Comparison of ENCODE assay signal across 30 mouse cellular contexts in genomic region chr13:92879514-92879913, GRCm38 (mm10). TPM values are rescaled to one million over a fixed set of nuclear protein-coding genes. Genes with fewer than 3 reads are reported as not detected.
DNase-seq lines count a peak whose midpoint lies in the region; ATAC-seq and TF ChIP-seq lines count a peak whose summit lies in the region.
"Had no signal": no experiment of that assay in that cellular context is flagged by ENCODE, and none has a peak within 500 bp of the region (broad histone marks: within the 10 kb centered on the region; RNA-seq: fewer than 3 reads in every experiment).

No protein-coding gene starts in this region.

- 19% methylated on average over 4 of the region's 4 CpGs for WGBS in heart, postnatal 0 days
- WGBS in heart, adult 2 months = 18% methylated on average over 4 of the region's 4 CpGs
- 34% methylated on average over 4 of the region's 4 CpGs for WGBS in lung, embryonic 14.5 days

- no peak for TF ChIP-seq CTCF in heart, postnatal 0 days (IDR thresholded peaks at IDR 0.05; ENCODE audit: low read depth)
- no peak for TF ChIP-seq CTCF in heart, adult 2 months (IDR thresholded peaks at IDR 0.05)
- no peak for TF ChIP-seq CTCF in lung, embryonic 14.5 days (IDR thresholded peaks at IDR 0.05; ENCODE audit: low read depth)

- no peaks in the 10 kb centered on the region for H3K9me3 ChIP-seq in heart, postnatal 0 days (replicated peaks; ENCODE audit: control insufficient read depth, low read length)
- no peaks in the 10 kb centered on the region for H3K9me3 ChIP-seq in lung, embryonic 14.5 days (ENCODE audit: low read depth, low read length)
- H3K9me3 ChIP-seq: forebrain, embryonic 13.5 days; heart, embryonic 13.5 days; hindbrain, embryonic 10.5 days; hindbrain, embryonic 15.5 days; limb, embryonic 15.5 days; liver, embryonic 13.5 days; midbrain, embryonic 10.5 days; neural tube, embryonic 13.5 days had no signal

- H3K79me2 ChIP-seq in heart, adult 2 months (replicated peaks; ENCODE audit: control insufficient read depth, insufficient read depth, low read length) = no peaks in the 10 kb centered on the region

- H3K4me3 ChIP-seq in heart, postnatal 0 days (ENCODE audit: low read depth, low read length) = no peak overlapping the region
- H3K4me3 ChIP-seq in heart, adult 2 months = no peak overlapping the region
- H3K4me3 ChIP-seq in lung, embryonic 14.5 days (ENCODE audit: low read depth, low read length) = no peak overlapping the region
- H3K4me3 ChIP-seq: forebrain, embryonic 13.5 days; heart, embryonic 13.5 days; hindbrain, embryonic 10.5 days; hindbrain, embryonic 15.5 days; limb, embryonic 15.5 days; liver, embryonic 13.5 days; midbrain, embryonic 10.5 days; myocyte; neural tube, embryonic 13.5 days had no signal

- peak; percentile 49; the same call in 1 of the 2 replicates for ATAC-seq in heart, postnatal 0 days (ENCODE audit: insufficient read depth, low read depth)
- 0 out of 2 replicates have a peak, but pooled peaks have one; percentile 21 for ATAC-seq in lung, embryonic 14.5 days (ENCODE audit: insufficient read depth)
- ATAC-seq: activated CD4-positive, CD25-positive, alpha-beta regulatory T cell, adult 4 months; inflammation-experienced regulatory T-cells, adult 6 months had no signal

- H3K4me1 ChIP-seq in heart, postnatal 0 days (ENCODE audit: control insufficient read depth, insufficient read depth) = peaks cover 20% of the 10 kb centered on the region
- H3K4me1 ChIP-seq in heart, adult 2 months (ENCODE audit: control insufficient read depth, insufficient read depth, low read length) = peaks cover 3% of the 10 kb centered on the region; the same call in 1 of the 2 replicates
- H3K4me1 ChIP-seq in lung, embryonic 14.5 days (ENCODE audit: insufficient read depth) = 0 out of 2 replicates have a peak, but pooled peaks cover 2% of the 10 kb centered on the region
- H3K4me1 ChIP-seq: hindbrain, embryonic 15.5 days; limb, embryonic 15.5 days; liver, embryonic 13.5 days had no signal

- intact Hi-C loops in heart, adult 2 months (cut with DNase I) = no loop called here

- DNase-seq in adrenal gland, adult 2 months = peak; percentile 14
- DNase-seq in adrenal gland, postnatal 14 days = no peak
- DNase-seq in heart, postnatal 0 days (ENCODE audit: low spot score) = peak; percentile 40
- no peak for DNase-seq in heart, adult 2 months
- peak; percentile 45 for DNase-seq in lung, embryonic 14.5 days
- no peak for DNase-seq in lung, adult 18-20 months
- peak; percentile 3 to 16 for DNase-seq in urinary bladder, postnatal 4 days (ENCODE audit: low spot score in 2 of 2)
- no peak for DNase-seq in urinary bladder, postnatal 25 days (ENCODE audit: low spot score)
- DNase-seq: cerebellum, adult 18-20 months; heart, postnatal 14 days; kidney, adult 2 months; kidney, postnatal 14 days; left cerebral cortex, postnatal 4 days; liver, embryonic 13.5 days; lung, postnatal 10 days; right cerebral cortex, postnatal 4 days; thymus, adult 2 months; thymus, postnatal 36 days had no signal

- no peak overlapping the region for H3K27ac ChIP-seq in heart, postnatal 0 days (ENCODE audit: low read depth)
- H3K27ac ChIP-seq in heart, adult 2 months = no peak overlapping the region
- H3K27ac ChIP-seq in lung, embryonic 14.5 days (ENCODE audit: low read depth) = no peak overlapping the region
- H3K27ac ChIP-seq: forebrain, embryonic 13.5 days; heart, embryonic 13.5 days; hindbrain, embryonic 10.5 days; hindbrain, embryonic 15.5 days; limb, embryonic 15.5 days; liver, embryonic 13.5 days; midbrain, embryonic 10.5 days; neural tube, embryonic 13.5 days; stomach, postnatal 0 days had no signal

- TF ChIP-seq POLR2A in heart, adult 2 months (IDR thresholded peaks at IDR 0.05; ENCODE audit: insufficient read depth, low read depth, low read length) = no peak

- TF ChIP-seq EP300 in heart, postnatal 0 days (IDR thresholded peaks at IDR 0.05; ENCODE audit: low read depth) = no peak
- no peak for TF ChIP-seq EP300 in heart, adult 2 months (IDR thresholded peaks at IDR 0.05; ENCODE audit: insufficient read depth, low read depth, low read length)

- no peaks in the 10 kb centered on the region for H3K36me3 ChIP-seq in heart, postnatal 0 days (replicated peaks; ENCODE audit: control insufficient read depth, insufficient read depth, low read length)
- H3K36me3 ChIP-seq in heart, adult 2 months (ENCODE audit: control insufficient read depth, insufficient read depth, low read length) = no peaks in the 10 kb centered on the region
- no peaks in the 10 kb centered on the region for H3K36me3 ChIP-seq in lung, embryonic 14.5 days (ENCODE audit: insufficient read depth)
- H3K36me3 ChIP-seq: heart, embryonic 13.5 days; hindbrain, embryonic 10.5 days; hindbrain, embryonic 15.5 days; limb, embryonic 15.5 days; liver, embryonic 13.5 days; midbrain, embryonic 10.5 days; neural tube, embryonic 13.5 days had no signal

- no peak overlapping the region for H3K9ac ChIP-seq in heart, postnatal 0 days (replicated peaks; ENCODE audit: low read depth, low read length)
- no peak overlapping the region for H3K9ac ChIP-seq in heart, adult 2 months (ENCODE audit: low read depth, low read length)
- no peak overlapping the region for H3K9ac ChIP-seq in lung, embryonic 14.5 days
- H3K9ac ChIP-seq: forebrain, embryonic 13.5 days; heart, embryonic 13.5 days; hindbrain, embryonic 15.5 days; limb, embryonic 15.5 days; liver, embryonic 13.5 days; neural tube, embryonic 13.5 days had no signal

- H3K27me3 ChIP-seq in heart, postnatal 0 days (ENCODE audit: control insufficient read depth, insufficient read depth, low read length) = no peaks in the 10 kb centered on the region
- no peaks in the 10 kb centered on the region for H3K27me3 ChIP-seq in heart, adult 2 months (ENCODE audit: control insufficient read depth, insufficient read depth, low read length)
- H3K27me3 ChIP-seq in lung, embryonic 14.5 days (ENCODE audit: insufficient read depth, low read length) = no peaks in the 10 kb centered on the region
- H3K27me3 ChIP-seq: CH12.LX; forebrain, embryonic 13.5 days; heart, embryonic 13.5 days; hindbrain, embryonic 15.5 days; limb, embryonic 15.5 days; liver, embryonic 13.5 days; neural tube, embryonic 13.5 days had no signal

- no peak overlapping the region for H3K4me2 ChIP-seq in heart, postnatal 0 days (ENCODE audit: low read depth, low read length)
- no peak overlapping the region for H3K4me2 ChIP-seq in lung, embryonic 14.5 days
- H3K4me2 ChIP-seq: forebrain, embryonic 13.5 days; heart, embryonic 13.5 days; hindbrain, embryonic 15.5 days; limb, embryonic 15.5 days; liver, embryonic 13.5 days; neural tube, embryonic 13.5 days had no signal

RNA-seq across cellular contexts. Expression of gene Mtx3, which starts 35.0 kb away (rescaled TPM):
- 10 to 100 TPM; 18.8 to 21.3 TPM for total RNA-seq in adrenal gland, adult 2 months (2021)
- 4.4 and 4.5 TPM in 2 replicates for polyA plus RNA-seq in adrenal gland, adult 2 months (2012; rRNA removed)
- total RNA-seq in adrenal gland, postnatal 14 days (2021) = 19.4 and 19.9 TPM in 2 replicates
- 6.0 and 10.0 TPM in 2 replicates for total RNA-seq in heart, postnatal 0 days (2014; rRNA removed; ENCODE audit: low replicate concordance)
- polyA plus RNA-seq in heart, postnatal 0 days (2015; fragmentation: Nextera tagmentation; extraction: Ambion mirVana) = 1.5 and 2.1 TPM in 2 replicates
- total RNA-seq in heart, adult 2 months (2021) = 1 to 10 TPM; 4.3 to 6.3 TPM
- 4.0 and 7.8 TPM in 2 replicates for polyA plus RNA-seq in heart, adult 2 months (2012; rRNA removed)
- polyA plus RNA-seq in lung, embryonic 14.5 days (2014; fragmentation: Nextera tagmentation; extraction: Ambion mirVana) = 4.9 and 5.6 TPM in 2 replicates

Comparison
In these comparisons a context has a peak if more than half of its experiments do, and no peak if none do; other contexts are left out.
1. DNase-seq: peak in adrenal gland, adult 2 months (single experiment), heart, postnatal 0 days (single experiment), lung, embryonic 14.5 days (single experiment) and urinary bladder, postnatal 4 days (2 of 2); none in adrenal gland, postnatal 14 days (single experiment), heart, adult 2 months (0 of 2), lung, adult 18-20 months (0 of 2) and urinary bladder, postnatal 25 days (single experiment).